Mouse (Mus musculus) pancreas, adult 10 weeks (tissue): ENCODE data around the gene Pnp2. TPM values are rescaled to one million over a fixed set of nuclear protein-coding genes. Genes with fewer than 3 reads are reported as not detected.

Source experiments
- polyA plus RNA-seq: library from polyadenylated mRNA; stranded (reverse); fragments of 350-450 nt; fragmentation: Illumina TruSeq; extraction: RNeasy Lipid Tissue Mini Kit (QIAGEN cat#74804); gene quantifications from one replicate; pipeline ENCODE4 v1.2.3, GENCODE M21; 2015; ENCODE audit warnings: low read depth, low replicate concordance; ENCODE audit not compliant: insufficient read depth

Pnp2 gene
- 1.1 TPM for polyA plus RNA-seq

DNA sequence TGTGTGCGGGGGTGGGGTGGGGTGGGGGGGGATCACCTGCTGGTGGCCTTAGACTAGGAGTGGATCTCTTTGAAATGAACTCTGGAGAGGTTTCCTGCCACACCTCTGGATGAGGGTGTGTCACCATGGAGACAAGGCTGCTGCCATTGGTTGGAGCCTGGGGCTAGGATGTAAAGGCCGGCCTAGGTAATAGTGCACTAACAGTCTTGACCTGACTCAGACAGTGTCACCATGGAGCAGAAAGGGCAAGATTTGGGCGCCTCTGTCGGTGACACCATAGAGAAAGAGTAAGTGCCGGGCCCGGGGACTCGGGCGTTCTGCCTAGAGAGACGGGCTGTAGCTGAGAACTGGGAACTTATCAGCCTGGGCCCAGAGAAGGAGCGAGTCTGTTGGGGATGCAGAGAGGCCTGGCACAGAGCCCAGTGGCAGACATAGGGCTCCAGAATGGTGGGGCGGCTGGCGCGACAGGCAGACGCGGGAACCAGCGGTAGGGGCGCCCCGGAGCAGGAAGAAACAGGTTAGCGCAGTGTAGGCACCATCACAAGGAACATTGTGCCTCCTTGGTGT is at the start of gene Pnp2:
TSS of gene Pnp2 (plus strand) at position 51 of the 567 bp plus-strand sequence.

DNA sequence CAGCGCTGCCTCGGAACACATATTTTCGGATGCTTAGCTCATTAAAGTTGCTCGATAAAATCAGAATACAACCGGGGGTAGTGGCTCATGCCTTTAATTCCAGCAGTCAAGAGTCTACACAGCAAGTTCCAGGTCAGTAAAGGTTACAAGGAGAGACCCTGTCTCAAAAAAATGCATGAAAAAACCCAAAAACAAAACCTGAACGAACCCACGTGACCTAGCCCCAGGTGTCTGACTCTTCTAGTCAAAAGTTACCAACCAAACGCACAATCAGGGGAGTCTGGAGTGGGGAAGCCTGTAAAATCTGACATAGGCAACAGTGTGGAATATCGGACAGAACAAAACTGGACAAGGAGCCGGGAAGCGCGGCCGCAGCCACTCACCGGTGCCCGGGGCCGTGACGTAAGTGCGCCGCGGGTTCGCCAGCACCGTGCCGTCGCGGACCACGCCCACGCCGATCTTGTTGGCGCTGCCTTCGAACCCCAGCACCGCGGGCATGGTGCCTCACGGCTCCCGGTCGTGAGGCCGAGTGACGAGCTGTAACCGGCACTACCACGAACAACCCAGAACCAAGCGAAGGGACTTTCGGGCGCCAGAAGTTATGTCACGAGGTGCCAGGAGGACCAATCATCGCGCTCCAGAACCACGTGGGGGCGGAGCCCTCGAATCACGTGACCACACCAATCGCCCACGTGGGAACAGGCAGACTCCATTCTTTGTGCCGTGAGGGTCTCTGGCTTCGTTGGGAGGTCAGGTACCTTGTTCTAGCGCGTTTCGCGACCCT is 31.3 kb upstream of the Pnp2 start, which contains the start of the genes Osgep and Apex1:
TSS of gene Osgep (minus strand) at position 613 of the 784 bp plus-strand sequence.
TSS of gene Apex1 (plus strand) at position 688 of the 784 bp plus-strand sequence.

DNA sequence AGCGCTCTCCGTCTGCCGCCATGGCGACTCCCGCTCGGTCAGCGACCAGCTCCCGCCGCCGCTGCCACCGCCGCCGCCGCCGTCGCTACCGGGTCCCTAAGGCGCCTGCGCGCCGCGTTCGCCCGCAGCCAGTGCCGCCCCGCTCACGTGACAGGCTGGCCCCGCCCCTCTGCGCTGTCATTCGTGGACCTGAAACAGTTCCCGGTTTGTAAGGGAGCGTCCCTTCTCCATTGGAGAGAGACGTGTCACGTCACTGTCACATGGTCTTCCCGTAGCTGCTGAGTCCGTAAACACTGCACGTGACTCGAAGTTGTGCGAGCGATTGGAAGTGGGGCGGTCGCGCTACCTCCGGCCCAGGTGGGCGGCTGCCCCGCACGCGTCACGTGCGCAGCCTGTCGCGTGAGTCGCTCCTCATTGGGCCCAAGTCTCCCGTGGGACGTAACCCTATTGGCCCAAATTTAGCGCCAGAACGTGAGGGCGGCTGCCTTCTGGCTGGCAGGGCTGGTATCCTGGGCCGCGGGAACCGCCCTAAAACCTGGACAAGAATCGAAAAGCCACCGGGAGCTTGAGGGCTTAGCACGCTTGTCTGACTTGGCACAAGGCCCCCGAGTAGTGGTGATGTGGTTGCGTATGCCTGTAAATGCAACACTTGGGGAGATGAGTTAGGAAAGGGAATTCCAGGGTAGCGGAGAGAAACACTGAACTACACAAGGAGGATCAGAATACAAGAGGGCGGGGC is 24.9 kb upstream of the Pnp2 start, which contains the start of the genes Pip4p1 and Pnp:
TSS of gene Pip4p1 (minus strand) at position 103 of the 739 bp plus-strand sequence.
TSS of gene Pnp (plus strand) at position 329 of the 739 bp plus-strand sequence.

DNA sequence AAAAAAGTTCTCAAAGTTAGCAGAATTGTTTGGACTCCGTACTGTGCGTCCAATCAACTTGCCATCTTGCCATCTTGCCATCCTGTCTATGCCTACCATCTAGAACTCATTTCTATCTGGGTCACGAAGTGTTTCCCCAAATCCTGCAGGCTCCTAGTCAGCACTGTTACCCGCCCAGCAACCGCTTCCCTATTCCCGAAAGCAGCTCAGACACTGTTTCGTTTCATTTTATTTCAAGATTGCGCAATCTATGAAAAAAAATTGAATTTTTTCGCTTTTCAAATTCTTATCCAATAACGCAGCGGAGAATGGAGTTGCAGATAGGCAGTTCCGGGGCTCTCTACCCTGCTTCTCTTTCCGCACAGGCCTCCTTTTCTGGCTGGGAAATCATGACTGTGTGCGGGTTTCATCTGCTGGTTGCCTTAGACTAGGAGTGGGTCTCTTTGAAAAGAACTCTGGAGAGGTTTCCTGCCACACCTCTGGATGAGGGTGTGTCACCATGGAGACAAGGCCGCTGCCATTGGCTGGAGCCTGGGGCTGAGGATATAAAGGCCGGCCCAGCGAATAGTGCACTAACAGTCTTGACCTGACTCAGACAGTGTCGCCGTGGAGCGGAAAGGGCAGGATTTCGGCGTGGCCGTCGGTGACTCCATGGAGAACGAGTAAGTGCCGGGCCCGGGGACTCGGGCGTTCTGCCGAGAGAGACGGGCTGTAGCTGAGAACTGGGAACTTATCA is 11.7 kb upstream of the Pnp2 start, which contains the start of gene Gm49342:
TSS of gene Gm49342 (plus strand) at position 586 of the 736 bp plus-strand sequence.

DNA sequence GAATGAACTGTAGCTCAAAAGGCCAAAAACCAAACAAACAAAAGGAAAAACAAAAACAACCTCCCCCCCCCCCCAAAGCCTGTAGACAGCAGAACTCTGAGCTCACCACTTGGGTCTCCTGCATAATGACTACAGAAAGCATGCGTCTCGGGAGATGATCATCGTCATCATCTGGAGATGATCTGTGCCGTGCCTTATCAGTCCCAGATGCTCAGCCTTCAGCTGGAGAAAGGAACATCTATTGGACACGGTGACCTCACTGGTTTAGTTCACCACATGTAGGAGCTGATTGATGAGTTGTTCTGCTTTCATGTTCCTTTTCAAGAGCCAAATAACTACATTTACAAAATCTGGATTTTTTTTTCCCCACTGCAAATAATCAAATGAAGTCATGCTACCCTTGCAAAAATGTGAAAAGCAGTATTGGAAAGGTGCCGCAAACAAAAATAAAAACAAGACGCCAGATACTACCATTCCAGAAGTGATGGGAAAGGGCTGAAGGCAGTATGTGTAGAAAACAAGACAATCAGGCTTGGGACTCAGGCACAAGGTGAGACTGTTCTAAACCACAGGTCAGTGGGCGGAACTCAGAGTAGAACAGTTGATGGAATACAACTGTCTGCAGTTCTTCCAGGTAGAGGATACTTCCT is 51.5 kb downstream of the Pnp2 start, which contains the start of gene Rnase10:
TSS of gene Rnase10 (plus strand) at position 600 of the 650 bp plus-strand sequence.

Other genes starting within 250 kb of the Pnp2 start
- not detected for gene Olfr748, start 248.6 kb upstream of the Pnp2 start, polyA plus RNA-seq
- gene Olfr749, start 210.9 kb upstream of the Pnp2 start, polyA plus RNA-seq: not detected
- gene Ttc5, start 170.5 kb upstream of the Pnp2 start, polyA plus RNA-seq: 10.5 TPM
- gene Ccnb1ip1, start 148.3 kb upstream of the Pnp2 start, polyA plus RNA-seq: not detected
- gene Parp2, start 148.2 kb upstream of the Pnp2 start, polyA plus RNA-seq: 28.7 TPM
- 8.0 TPM for gene Tep1, start 85.4 kb upstream of the Pnp2 start, polyA plus RNA-seq
- gene Klhl33, start 58.5 kb upstream of the Pnp2 start, polyA plus RNA-seq: 0.18 TPM
- 13.7 TPM for gene Osgep, start 31.1 kb upstream of the Pnp2 start, polyA plus RNA-seq
- gene Apex1, start 31.0 kb upstream of the Pnp2 start, polyA plus RNA-seq: 6.9 TPM
- gene Pip4p1, start 25.1 kb upstream of the Pnp2 start, polyA plus RNA-seq: 14.0 TPM
- 13.4 TPM for gene Pnp, start 24.9 kb upstream of the Pnp2 start, polyA plus RNA-seq
- 5.8 TPM for gene Gm49342, start 11.5 kb upstream of the Pnp2 start, polyA plus RNA-seq
- not detected for gene Rnase10, start 51.8 kb downstream of the Pnp2 start, polyA plus RNA-seq
- gene Rnase9, start 85.9 kb downstream of the Pnp2 start, polyA plus RNA-seq: not detected
- gene Rnase11, start 94.2 kb downstream of the Pnp2 start, polyA plus RNA-seq: not detected
- not detected for gene Rnase12, start 101.7 kb downstream of the Pnp2 start, polyA plus RNA-seq
- not detected for gene Olfr750, start 118.4 kb downstream of the Pnp2 start, polyA plus RNA-seq
- gene Rnase4, start 135.1 kb downstream of the Pnp2 start, polyA plus RNA-seq: 124 TPM
- 58.7 TPM for gene Ang, start 135.2 kb downstream of the Pnp2 start, polyA plus RNA-seq
- not detected for gene Eddm3b, start 158.4 kb downstream of the Pnp2 start, polyA plus RNA-seq
- gene Rnase6, start 167.9 kb downstream of the Pnp2 start, polyA plus RNA-seq: not detected
- gene Rnase1, start 190.8 kb downstream of the Pnp2 start, polyA plus RNA-seq: 15,145 TPM
- gene Rnase2b, start 206.3 kb downstream of the Pnp2 start, polyA plus RNA-seq: not detected
- not detected for gene Ang2, start 243.2 kb downstream of the Pnp2 start, polyA plus RNA-seq
- gene Ear14, start 247.4 kb downstream of the Pnp2 start, polyA plus RNA-seq: not detected